Mouse (Mus musculus): Measurements from ENCODE around the gene Fbxo10.
"Not testable (repeated sequence)": the region's sequence is repeated elsewhere in the genome, so short reads cannot be mapped to it uniquely, and the experiment has no call there.

Fbxo10 gene

GRCm38 (mm10) chr4:45084021-45084894 is at the start of gene Fbxo10:
TSS of gene Fbxo10 (minus strand) at chr4:45084604.
- peak; percentile 88 for DNase-seq

GRCm38 (mm10) chr4:45131021-45131420 is 46.6 kb upstream of the Fbxo10 start:
- no peak for DNase-seq

GRCm38 (mm10) chr4:45121311-45121710 is 36.9 kb upstream of the Fbxo10 start:
- DNase-seq, result no peak

GRCm38 (mm10) chr4:45108456-45109110 is 24.2 kb upstream of the Fbxo10 start:
- DNase-seq, result no peak

GRCm38 (mm10) chr4:45107601-45108277 is 23.3 kb upstream of the Fbxo10 start, which contains the start of gene Tomm5:
TSS of gene Tomm5 (minus strand) at chr4:45108114.
- DNase-seq, result peak; percentile 85

- DNase-seq, result no peak
These were observed 22.7 kb upstream of the Fbxo10 start for GRCm38 (mm10) chr4:45107066-45107465.

GRCm38 (mm10) chr4:45106409-45106808 is 22.0 kb upstream of the Fbxo10 start:
- no peak for DNase-seq

- peak; percentile 43 for DNase-seq
These were observed 12.9 kb upstream of the Fbxo10 start for GRCm38 (mm10) chr4:45097198-45097872.

- DNase-seq, result no peak
These were observed 489 bp upstream of the Fbxo10 start for GRCm38 (mm10) chr4:45084895-45085290.

GRCm38 (mm10) chr4:45083487-45083886 is 917 bp downstream of the Fbxo10 start:
- DNase-seq, result no peak

- no peak for DNase-seq
These were observed 1.5 kb downstream of the Fbxo10 start for GRCm38 (mm10) chr4:45082951-45083350.

- peak; percentile 54 for DNase-seq
These were observed 3.4 kb downstream of the Fbxo10 start for GRCm38 (mm10) chr4:45081041-45081440.

- no peak for DNase-seq
These were observed 10.9 kb downstream of the Fbxo10 start for GRCm38 (mm10) chr4:45073544-45073943.

- no peak for DNase-seq
These were observed 12.0 kb downstream of the Fbxo10 start for GRCm38 (mm10) chr4:45072261-45072973.

- no peak for DNase-seq
These were observed 16.7 kb downstream of the Fbxo10 start for GRCm38 (mm10) chr4:45067742-45068141.

- no peak for DNase-seq
These were observed 18.2 kb downstream of the Fbxo10 start for GRCm38 (mm10) chr4:45066036-45066730.

- no peak for DNase-seq
These were observed 19.8 kb downstream of the Fbxo10 start for GRCm38 (mm10) chr4:45064577-45064976.

GRCm38 (mm10) chr4:45063836-45064235 is 20.6 kb downstream of the Fbxo10 start:
- not testable (repeated sequence) for DNase-seq

GRCm38 (mm10) chr4:45055451-45055850 is 29.0 kb downstream of the Fbxo10 start:
- DNase-seq, result peak; percentile 19

GRCm38 (mm10) chr4:45054862-45055261 is 29.5 kb downstream of the Fbxo10 start:
- no peak for DNase-seq

GRCm38 (mm10) chr4:45047956-45048355 is 36.4 kb downstream of the Fbxo10 start:
- DNase-seq, result no peak

All from cerebellum, adult 11 months (tissue).